Mouse (Mus musculus) kidney, postnatal 0 days (tissue): Measurements from ENCODE around the gene Alox8. TPM values are rescaled to one million over a fixed set of nuclear protein-coding genes. Genes with fewer than 3 reads are reported as not detected.

ENCODE experiments used
- ATAC-seq: fragments of 200-750 bp; cut with Nextera tagmentation; replicated peaks from 2 replicates; pipeline ENCODE4 v1.8.0; 2017; ENCODE audit warnings: low read depth, moderate number of reproducible peaks, moderate TSS enrichment, moderate library complexity; ENCODE audit not compliant: low FRiP score
- DNase-seq: peaks from one replicate; pipeline ENCODE4 v3.0.0-alpha.2; 2016; ENCODE audit warnings: low spot score
- H3K27ac ChIP-seq: fragments of 300-500 bp; sonication (generic); 2 replicates; pipeline ENCODE4 v1.5.1; 2014; ENCODE audit warnings: mild to moderate bottlenecking
- H3K27me3 ChIP-seq: fragments of 300-500 bp; sonication (generic); 2 replicates; pipeline ENCODE4 v1.6.1; 2014; ENCODE audit warnings: low read length, mixed read lengths; ENCODE audit not compliant: insufficient read depth
- H3K36me3 ChIP-seq: fragments of 300-500 bp; sonication (generic); 2 replicates; pipeline ENCODE4 v1.6.1; 2014; ENCODE audit warnings: low read length, mixed read lengths; ENCODE audit not compliant: insufficient read depth
- H3K4me1 ChIP-seq: fragments of 300-500 bp; sonication (generic); replicated peaks from 2 replicates; pipeline ENCODE4 v1.6.1; 2014; ENCODE audit warnings: antibody characterized with exemption, low read length, mixed read lengths; ENCODE audit not compliant: insufficient read depth
- H3K4me2 ChIP-seq: fragments of 300-500 bp; sonication (generic); 2 replicates; pipeline ENCODE4 v1.6.1; 2014; ENCODE audit warnings: mild to moderate bottlenecking, low read length, moderate library complexity, mixed read lengths
- H3K4me3 ChIP-seq: fragments of 300-500 bp; sonication (generic); replicated peaks from 2 replicates; pipeline ENCODE4 v1.5.1; 2014; ENCODE audit warnings: low read depth, low read length
- H3K9ac ChIP-seq: fragments of 300-500 bp; sonication (generic); 2 replicates; pipeline ENCODE4 v1.6.1; 2014; ENCODE audit warnings: low read depth, low read length
- H3K9me3 ChIP-seq: fragments of 300-500 bp; sonication (generic); replicated peaks from 2 replicates; pipeline ENCODE4 v1.6.1; 2016; ENCODE audit warnings: low read length, inconsistent platforms, mixed read lengths
- CTCF ChIP-seq: IDR thresholded peaks from 2 replicates; pipeline ENCODE4 v1.5.1; 2016; ENCODE audit warnings: antibody characterized with exemption, low read depth, mild to moderate bottlenecking, moderate library complexity
- WGBS: fragments of 180-500 bp; shearing (Covaris S2); extraction: QIAGEN DNeasy Blood & Tissue Kit; methylation state at CpG from one replicate; pipeline ENCODE4 v1.1.7; 2014; 5-methylcytosine and 5-hydroxymethylcytosine counted together
- polyA plus RNA-seq: library from polyadenylated mRNA; unstranded; fragments of >200 nt; fragmentation: Nextera tagmentation; extraction: Ambion mirVana; gene quantifications from 2 replicates; pipeline ENCODE4 v1.2.1, GENCODE M21; 2015

Gene Alox8
- polyA plus RNA-seq, 1 experiment from 2014 or later: 0.61 TPM

DNA sequence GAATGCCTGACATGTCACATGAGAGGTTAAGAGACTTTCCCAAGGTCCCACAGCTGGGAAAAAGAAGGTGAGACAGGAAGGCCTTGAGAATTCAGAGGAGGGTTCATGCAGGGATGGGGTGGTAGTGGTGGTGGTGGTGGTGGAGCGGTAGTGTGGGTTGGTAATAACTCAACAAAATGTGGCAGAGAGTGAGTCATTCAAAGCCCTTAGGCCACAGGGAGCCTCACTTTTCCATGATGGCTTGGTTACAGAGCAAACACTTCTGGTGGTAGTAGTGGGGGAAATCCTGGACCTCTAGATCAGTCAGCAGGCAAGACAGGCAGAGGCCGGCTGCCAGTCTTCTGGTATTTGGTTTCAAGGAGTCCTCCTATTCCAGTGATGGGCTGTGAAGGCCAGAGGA, 25.0 kb downstream of the Alox8 start:
- Histone ChIP-seq H3K9me3 (no peaks in the 10 kb centered on the region), H3K36me3 (no peaks in the 10 kb centered on the region), H3K4me2 (no peak overlapping the region), H3K27ac (no peak overlapping the region), H3K9ac (no peak overlapping the region), H3K4me1 (no peaks in the 10 kb centered on the region), H3K27me3 (no peaks in the 10 kb centered on the region), H3K4me3 (no peak overlapping the region)
- WGBS: 76% methylated on average over 2 of the region's 2 CpGs
- ATAC-seq: no peak
- no peak for DNase-seq
- no peak for TF ChIP-seq CTCF

DNA sequence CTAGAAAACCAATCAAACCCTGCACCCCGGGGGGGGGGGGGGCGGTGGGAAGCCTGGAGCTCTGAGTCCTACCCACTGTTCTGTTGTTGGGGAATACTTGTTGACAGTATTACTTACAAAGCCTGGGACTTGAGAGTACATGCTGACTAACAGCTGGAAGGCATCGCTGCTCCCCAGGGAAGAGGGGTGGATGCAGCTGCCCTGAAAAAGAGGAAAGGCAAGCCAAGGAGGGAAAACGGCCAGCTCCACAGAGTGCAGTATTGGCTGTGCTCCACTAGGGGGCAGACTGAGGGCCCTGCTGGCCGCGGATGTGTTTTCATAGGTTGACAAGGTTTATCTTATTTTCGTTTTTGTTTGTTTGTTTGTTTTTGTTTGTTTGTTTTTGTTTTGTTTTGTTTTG, 26.0 kb downstream of the Alox8 start:
- Histone ChIP-seq H3K9ac (no peak overlapping the region), H3K27ac (no peak overlapping the region), H3K4me3 (no peak overlapping the region), H3K4me2 (no peak overlapping the region), H3K9me3 (no peaks in the 10 kb centered on the region), H3K4me1 (no peaks in the 10 kb centered on the region), H3K27me3 (no peaks in the 10 kb centered on the region), H3K36me3 (no peaks in the 10 kb centered on the region)
- ATAC-seq (no peak), DNase-seq (peak; percentile 85)
- peak; percentile 92 for TF ChIP-seq CTCF
- WGBS: 28% methylated on average over 7 of the region's 7 CpGs

DNA sequence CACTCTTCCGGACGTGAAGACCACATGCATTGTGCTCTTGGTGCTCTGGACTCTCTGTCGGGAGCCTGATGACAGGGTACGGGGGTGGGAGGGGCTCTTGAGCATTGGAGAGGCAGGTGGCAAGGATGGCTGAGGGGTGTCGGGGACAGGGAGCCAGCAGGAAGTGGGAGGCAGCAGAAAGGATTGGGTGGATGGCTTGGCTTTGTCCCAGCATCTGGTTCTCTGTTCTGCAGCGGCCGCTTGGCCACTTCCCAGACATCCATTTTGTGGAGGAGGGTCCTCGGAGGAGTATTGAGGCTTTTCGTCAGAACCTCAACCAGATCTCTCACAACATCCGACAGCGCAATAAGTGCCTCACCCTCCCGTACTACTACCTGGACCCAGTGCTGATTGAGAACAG, 28.3 kb downstream of the Alox8 start:
- TF ChIP-seq CTCF: no peak
- no peak overlapping the region for H3K4me2 ChIP-seq
- WGBS: 67% methylated on average over 12 of the region's 12 CpGs
- H3K4me3 ChIP-seq: no peak overlapping the region
- no peak overlapping the region for H3K9ac ChIP-seq
- ATAC-seq: no peak
- no peak for DNase-seq
- no peak overlapping the region for H3K27ac ChIP-seq
- H3K9me3 ChIP-seq: no peaks in the 10 kb centered on the region
- no peaks in the 10 kb centered on the region for H3K27me3 ChIP-seq
- H3K4me1 ChIP-seq: no peaks in the 10 kb centered on the region
- no peaks in the 10 kb centered on the region for H3K36me3 ChIP-seq

DNA sequence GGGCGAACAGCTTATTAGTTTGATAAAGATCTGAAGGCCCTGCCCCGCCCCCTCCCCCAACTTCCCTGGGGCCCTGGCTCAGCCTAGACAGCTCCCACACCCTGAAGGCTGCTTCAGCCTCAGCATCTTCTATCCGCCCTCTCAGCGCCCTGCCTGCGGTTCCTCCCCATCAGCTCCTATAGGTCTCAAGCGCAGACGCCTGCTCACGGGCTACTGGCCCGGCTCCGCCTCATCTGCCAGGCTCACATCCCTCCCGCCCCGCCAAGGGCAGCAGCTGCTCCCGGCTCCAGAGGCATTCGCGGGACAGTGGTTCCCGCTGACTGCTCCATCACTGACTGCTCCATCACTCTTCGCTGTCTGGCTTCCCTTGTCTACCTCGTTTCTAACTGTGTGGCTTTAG, 40.8 kb downstream of the Alox8 start, which contains the start of gene Alox12b:
Alox12b (plus strand) TSS at position 190 of the 400 bp plus-strand sequence.
- WGBS: 2% methylated on average over 18 of the region's 18 CpGs
- H3K27ac ChIP-seq: no peak within 1 kb of the TSS
- DNase-seq (peak; percentile 63), ATAC-seq (0 out of 2 replicates have a peak, but pooled peaks have one; percentile 29)
- no peaks in the 10 kb centered on the region for H3K9me3 ChIP-seq
- H3K4me3 ChIP-seq: no peak within 1 kb of the TSS
- H3K9ac ChIP-seq: no peak within 1 kb of the TSS
- H3K4me1 ChIP-seq: peaks cover 8% of the 10 kb centered on the region; the same call in 1 of the 2 replicates
- peak within 1 kb of the TSS; percentile 28; the same call in 1 of the 2 replicates for H3K4me2 ChIP-seq
- peaks cover 7% of the 10 kb centered on the region; the same call in 1 of the 2 replicates for H3K27me3 ChIP-seq
- TF ChIP-seq CTCF: no peak
- H3K36me3 ChIP-seq: no peaks in the 10 kb centered on the region

- no peak for ATAC-seq
These were observed 42.3 kb downstream of the Alox8 start for GRCm38 (mm10) chr11:69155351-69155750.

DNA sequence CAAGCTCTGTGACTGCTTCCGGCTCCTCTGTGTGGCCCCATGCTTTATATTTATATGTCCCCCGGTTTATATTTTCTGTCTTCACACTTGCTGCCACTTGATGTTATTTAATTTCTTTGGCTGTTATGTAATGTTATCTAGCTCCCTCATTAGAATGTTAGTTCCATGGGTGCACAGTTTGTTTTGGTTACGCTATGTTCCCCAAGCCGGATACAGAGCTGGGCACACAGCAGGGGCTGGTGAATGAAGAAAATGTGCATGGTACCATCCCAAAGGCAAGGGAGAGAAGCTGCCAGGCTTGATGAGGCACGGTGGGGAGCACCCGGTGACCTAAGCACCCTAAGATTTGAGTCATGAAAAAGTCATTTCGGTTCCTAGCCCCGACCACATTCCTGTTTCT, 43.8 kb downstream of the Alox8 start:
- Histone ChIP-seq H3K4me2 (no peak overlapping the region), H3K4me3 (no peak overlapping the region), H3K27me3 (peaks cover 7% of the 10 kb centered on the region; the same call in 1 of the 2 replicates), H3K9ac (no peak overlapping the region), H3K4me1 (peaks cover 8% of the 10 kb centered on the region; the same call in 1 of the 2 replicates), H3K9me3 (no peaks in the 10 kb centered on the region), H3K36me3 (no peaks in the 10 kb centered on the region), H3K27ac (no peak overlapping the region)
- no peak for TF ChIP-seq CTCF
- WGBS: 78% methylated on average over 8 of the region's 8 CpGs
- ATAC-seq (no peak), DNase-seq (no peak)

More at GRCm38 (mm10) chr11:69155351-69155750, 42.3 kb downstream of the Alox8 start:
- Histone ChIP-seq H3K4me3 (no peak overlapping the region), H3K27me3 (peaks cover 7% of the 10 kb centered on the region; the same call in 1 of the 2 replicates), H3K9me3 (no peaks in the 10 kb centered on the region), H3K36me3 (no peaks in the 10 kb centered on the region), H3K27ac (no peak overlapping the region), H3K4me1 (peaks cover 8% of the 10 kb centered on the region; the same call in 1 of the 2 replicates), H3K4me2 (no peak overlapping the region), H3K9ac (no peak overlapping the region)
- no peak for TF ChIP-seq CTCF
- WGBS: 70% methylated on average over 1 of the region's 1 CpGs
- no peak for DNase-seq

DNA sequence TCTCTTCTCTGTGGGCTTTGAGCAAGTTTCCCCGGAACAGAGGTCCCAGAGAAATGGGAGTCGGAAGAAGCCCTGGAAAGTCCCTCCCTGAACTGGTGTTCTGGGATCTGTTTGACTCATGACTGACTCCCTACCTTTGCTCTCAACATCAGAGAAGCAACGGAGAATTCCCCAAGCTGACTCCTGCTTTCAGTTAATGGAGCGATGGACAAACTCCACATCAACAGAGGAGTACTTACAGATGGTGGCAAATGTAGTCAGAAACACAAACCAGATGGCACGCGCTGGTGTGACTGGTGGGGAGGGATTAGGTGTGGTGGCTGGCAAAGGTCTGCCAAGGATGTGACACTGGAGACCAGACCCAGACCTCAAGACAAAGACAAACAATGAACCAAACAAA, 46.6 kb downstream of the Alox8 start:
- WGBS: 45% methylated on average over 6 of the region's 6 CpGs
- Histone ChIP-seq H3K27me3 (no peaks in the 10 kb centered on the region), H3K36me3 (no peaks in the 10 kb centered on the region), H3K4me3 (no peak overlapping the region), H3K27ac (no peak overlapping the region), H3K4me1 (no peaks in the 10 kb centered on the region), H3K4me2 (peak overlapping the region; percentile 37), H3K9ac (no peak overlapping the region), H3K9me3 (no peaks in the 10 kb centered on the region)
- TF ChIP-seq CTCF: no peak
- ATAC-seq: no peak
- DNase-seq: no peak
